Mouse (Mus musculus) midbrain, embryonic 15.5 days (tissue): ENCODE data around the gene Fbrsl1. TPM values are rescaled to one million over a fixed set of nuclear protein-coding genes. Genes with fewer than 3 reads are reported as not detected.
"Not testable (repeated sequence)": the region's sequence is repeated elsewhere in the genome, so short reads cannot be mapped to it uniquely, and the experiment has no call there.

ENCODE experiments used
- ATAC-seq: fragments of 200-750 bp; cut with Nextera tagmentation; replicated peaks from 2 replicates; pipeline ENCODE4 v1.8.0; 2017; ENCODE audit warnings: moderate TSS enrichment
- H3K27ac ChIP-seq: fragments of 300-500 bp; sonication (generic); 2 replicates; pipeline ENCODE4 v1.5.1; 2015; ENCODE audit warnings: mild to moderate bottlenecking, inconsistent platforms
- H3K27me3 ChIP-seq: fragments of 300-500 bp; sonication (generic); replicated peaks from 2 replicates; pipeline ENCODE4 v1.6.1; 2015; ENCODE audit warnings: inconsistent platforms
- H3K36me3 ChIP-seq: fragments of 300-500 bp; sonication (generic); replicated peaks from 2 replicates; pipeline ENCODE4 v1.6.1; 2015; ENCODE audit warnings: inconsistent platforms
- H3K4me1 ChIP-seq: fragments of 300-500 bp; sonication (generic); 2 replicates; pipeline ENCODE4 v1.6.1; 2015; ENCODE audit warnings: inconsistent platforms
- H3K4me2 ChIP-seq: fragments of 300-500 bp; sonication (generic); 2 replicates; pipeline ENCODE4 v1.6.1; 2015; ENCODE audit warnings: inconsistent platforms, mild to moderate bottlenecking, moderate library complexity
- H3K4me3 ChIP-seq: fragments of 300-500 bp; sonication (generic); 2 replicates; pipeline ENCODE4 v1.5.1; 2015; ENCODE audit warnings: mild to moderate bottlenecking, inconsistent platforms
- H3K9ac ChIP-seq: fragments of 300-500 bp; sonication (generic); 2 replicates; pipeline ENCODE4 v1.6.1; 2015; ENCODE audit warnings: mild to moderate bottlenecking, inconsistent platforms
- H3K9me3 ChIP-seq: fragments of 300-500 bp; sonication (generic); 2 replicates; pipeline ENCODE4 v1.6.1; 2016; ENCODE audit warnings: inconsistent platforms
- WGBS: fragments of 180-500 bp; shearing (Covaris S2); methylation state at CpG from one replicate; pipeline ENCODE4 v1.1.7; 2015; ENCODE audit warnings: mixed read lengths; 5-methylcytosine and 5-hydroxymethylcytosine counted together
- polyA plus RNA-seq: library from polyadenylated mRNA; unstranded; fragments of >200 nt; fragmentation: Nextera tagmentation; extraction: Ambion mirVana; gene quantifications from 2 replicates; pipeline ENCODE4 v1.2.1, GENCODE M21; 2015

Fbrsl1 gene
- polyA plus RNA-seq, 1 experiment from 2014 or later = 24.2 TPM

GRCm38 (mm10) chr5:110444509-110444908 lies 3.8 kb downstream of the Fbrsl1 start:
- no peaks in the 10 kb centered on the region for H3K9me3 ChIP-seq
- ATAC-seq = no peak

GRCm38 (mm10) chr5:110442966-110443590 lies 5.2 kb downstream of the Fbrsl1 start:
- no peaks in the 10 kb centered on the region for H3K9me3 ChIP-seq
- no peak overlapping the region for H3K4me3 ChIP-seq
- H3K4me1 ChIP-seq = peaks cover 41% of the 10 kb centered on the region
- H3K9ac ChIP-seq = no peak overlapping the region
- H3K4me2 ChIP-seq = no peak overlapping the region
- 88% methylated on average over 3 of the region's 3 CpGs for WGBS
- no peak for ATAC-seq
- no peaks in the 10 kb centered on the region for H3K27me3 ChIP-seq
- H3K27ac ChIP-seq = no peak overlapping the region
- no peaks in the 10 kb centered on the region for H3K36me3 ChIP-seq

More at GRCm38 (mm10) chr5:110444509-110444908, 3.8 kb downstream of the Fbrsl1 start:
- no peak overlapping the region for H3K4me2 ChIP-seq
- no peaks in the 10 kb centered on the region for H3K27me3 ChIP-seq
- peaks cover 41% of the 10 kb centered on the region for H3K4me1 ChIP-seq
- H3K36me3 ChIP-seq = no peaks in the 10 kb centered on the region
- H3K9ac ChIP-seq = no peak overlapping the region
- H3K4me3 ChIP-seq = no peak overlapping the region
- no peak overlapping the region for H3K27ac ChIP-seq
- WGBS = 91% methylated on average over 2 of the region's 2 CpGs

- H3K4me2 ChIP-seq = no peak overlapping the region
- H3K27ac ChIP-seq = no peak overlapping the region
- ATAC-seq = no peak
- no peaks in the 10 kb centered on the region for H3K36me3 ChIP-seq
- no peaks in the 10 kb centered on the region for H3K9me3 ChIP-seq
- no peaks in the 10 kb centered on the region for H3K27me3 ChIP-seq
- peaks cover 25% of the 10 kb centered on the region for H3K4me1 ChIP-seq
- 83% methylated on average over 3 of the region's 3 CpGs for WGBS
- no peak overlapping the region for H3K4me3 ChIP-seq
- no peak overlapping the region for H3K9ac ChIP-seq
These were observed 8.6 kb downstream of the Fbrsl1 start for GRCm38 (mm10) chr5:110439565-110440310.

- H3K4me2 ChIP-seq = no peak overlapping the region
- H3K27me3 ChIP-seq = no peaks in the 10 kb centered on the region
- H3K27ac ChIP-seq = no peak overlapping the region
- no peak for ATAC-seq
- no peaks in the 10 kb centered on the region for H3K36me3 ChIP-seq
- peaks cover 18% of the 10 kb centered on the region; the same call in 1 of the 2 replicates for H3K4me1 ChIP-seq
- H3K9ac ChIP-seq = no peak overlapping the region; the same call in 1 of the 2 replicates
- WGBS = 89% methylated on average over 3 of the region's 3 CpGs
- H3K4me3 ChIP-seq = no peak overlapping the region
- H3K9me3 ChIP-seq = no peaks in the 10 kb centered on the region
These were observed 9.7 kb downstream of the Fbrsl1 start for GRCm38 (mm10) chr5:110438591-110438990.

GRCm38 (mm10) chr5:110437632-110438261 lies 10.6 kb downstream of the Fbrsl1 start:
- Histone ChIP-seq H3K27me3 (no peaks in the 10 kb centered on the region), H3K27ac (no peak overlapping the region), H3K4me1 (0 out of 2 replicates have a peak, but pooled peaks cover 12% of the 10 kb centered on the region), H3K9me3 (no peaks in the 10 kb centered on the region), H3K9ac (no peak overlapping the region), H3K4me2 (no peak overlapping the region), H3K4me3 (no peak overlapping the region), H3K36me3 (no peaks in the 10 kb centered on the region)
- no peak for ATAC-seq
- WGBS = 47% methylated on average over 6 of the region's 6 CpGs

GRCm38 (mm10) chr5:110436166-110436565 lies 12.1 kb downstream of the Fbrsl1 start:
- not testable (repeated sequence) for H3K27ac ChIP-seq, H3K36me3 ChIP-seq, H3K9me3 ChIP-seq, H3K4me2 ChIP-seq, H3K27me3 ChIP-seq, ATAC-seq, H3K4me3 ChIP-seq, H3K9ac ChIP-seq
- WGBS = 64% methylated on average over 5 of the region's 5 CpGs
- 0 out of 2 replicates have a peak, but pooled peaks cover 12% of the 10 kb centered on the region for H3K4me1 ChIP-seq

GRCm38 (mm10) chr5:110434816-110435215 lies 13.5 kb downstream of the Fbrsl1 start:
- no peak overlapping the region for H3K9ac ChIP-seq
- no peak for ATAC-seq
- H3K27ac ChIP-seq = no peak overlapping the region
- H3K27me3 ChIP-seq = no peaks in the 10 kb centered on the region
- peaks cover 14% of the 10 kb centered on the region; the same call in 1 of the 2 replicates for H3K36me3 ChIP-seq
- H3K9me3 ChIP-seq = no peaks in the 10 kb centered on the region
- H3K4me3 ChIP-seq = no peak overlapping the region
- H3K4me2 ChIP-seq = no peak overlapping the region
- H3K4me1 ChIP-seq = 0 out of 2 replicates have a peak, but pooled peaks cover 8% of the 10 kb centered on the region

GRCm38 (mm10) chr5:110429045-110429444 lies 19.3 kb downstream of the Fbrsl1 start:
- Histone ChIP-seq H3K4me2 (no peak overlapping the region), H3K36me3 (peaks cover 14% of the 10 kb centered on the region; the same call in 1 of the 2 replicates), H3K27me3 (no peaks in the 10 kb centered on the region), H3K4me1 (peaks cover 4% of the 10 kb centered on the region; the same call in 1 of the 2 replicates), H3K27ac (no peak overlapping the region), H3K4me3 (no peak overlapping the region), H3K9me3 (no peaks in the 10 kb centered on the region), H3K9ac (no peak overlapping the region)
- peak; percentile 87 for ATAC-seq
- WGBS = 35% methylated on average over 9 of the region's 9 CpGs

- H3K27me3 ChIP-seq = no peaks in the 10 kb centered on the region
- H3K4me3 ChIP-seq = no peak overlapping the region
- no peaks in the 10 kb centered on the region for H3K9me3 ChIP-seq
- H3K4me2 ChIP-seq = no peak overlapping the region
- H3K36me3 ChIP-seq = peaks cover 14% of the 10 kb centered on the region; the same call in 1 of the 2 replicates
- no peak for ATAC-seq
- 79% methylated on average over 3 of the region's 3 CpGs for WGBS
- peaks cover 4% of the 10 kb centered on the region; the same call in 1 of the 2 replicates for H3K4me1 ChIP-seq
- H3K27ac ChIP-seq = no peak overlapping the region
- H3K9ac ChIP-seq = no peak overlapping the region
These were observed 20.0 kb downstream of the Fbrsl1 start for GRCm38 (mm10) chr5:110428290-110428689.

- no peak for ATAC-seq
- H3K4me3 ChIP-seq = no peak overlapping the region
- H3K36me3 ChIP-seq = no peaks in the 10 kb centered on the region
- no peak overlapping the region for H3K9ac ChIP-seq
- no peak overlapping the region for H3K27ac ChIP-seq
- H3K9me3 ChIP-seq = no peaks in the 10 kb centered on the region
- H3K4me1 ChIP-seq = peaks cover 4% of the 10 kb centered on the region; the same call in 1 of the 2 replicates
- H3K27me3 ChIP-seq = no peaks in the 10 kb centered on the region
- no peak overlapping the region for H3K4me2 ChIP-seq
- 91% methylated on average over 4 of the region's 4 CpGs for WGBS
These were observed 23.1 kb downstream of the Fbrsl1 start for GRCm38 (mm10) chr5:110425187-110425586.

- no peak overlapping the region for H3K4me3 ChIP-seq
- no peaks in the 10 kb centered on the region for H3K36me3 ChIP-seq
- no peak overlapping the region for H3K27ac ChIP-seq
- no peak for ATAC-seq
- H3K4me2 ChIP-seq = no peak overlapping the region
- WGBS = 87% methylated on average over 5 of the region's 5 CpGs
- no peaks in the 10 kb centered on the region for H3K9me3 ChIP-seq
- H3K4me1 ChIP-seq = peaks cover 4% of the 10 kb centered on the region; the same call in 1 of the 2 replicates
- no peaks in the 10 kb centered on the region for H3K27me3 ChIP-seq
- H3K9ac ChIP-seq = no peak overlapping the region
These were observed 24.1 kb downstream of the Fbrsl1 start for GRCm38 (mm10) chr5:110424204-110424603.

GRCm38 (mm10) chr5:110421393-110421792 lies 26.9 kb downstream of the Fbrsl1 start:
- no peaks in the 10 kb centered on the region for H3K9me3 ChIP-seq
- no peak for ATAC-seq
- WGBS = 92% methylated on average over 6 of the region's 6 CpGs
- no peak overlapping the region for H3K4me3 ChIP-seq
- H3K4me2 ChIP-seq = no peak overlapping the region
- no peaks in the 10 kb centered on the region for H3K27me3 ChIP-seq
- H3K9ac ChIP-seq = no peak overlapping the region
- H3K36me3 ChIP-seq = no peaks in the 10 kb centered on the region
- no peak overlapping the region for H3K27ac ChIP-seq
- H3K4me1 ChIP-seq = peaks cover 18% of the 10 kb centered on the region
